Mouse (Mus musculus) olfactory bulb, adult 2 months (tissue): ENCODE measurements around the gene Arpc1a.

Source experiments
- CTCF ChIP-seq: fragments of 200-500 bp; IDR thresholded peaks from 2 replicates; pipeline ENCODE4 v1.5.1; 2012; ENCODE audit warnings: low read depth, mild to moderate bottlenecking, low read length, moderate library complexity; ENCODE audit not compliant: insufficient read depth
- POLR2A ChIP-seq: fragments of 200-500 bp; IDR thresholded peaks from 2 replicates; pipeline ENCODE4 v1.6.1; 2012; ENCODE audit warnings: mild to moderate bottlenecking, low read depth, low read length, moderate library complexity; ENCODE audit not compliant: insufficient read depth

DNA sequence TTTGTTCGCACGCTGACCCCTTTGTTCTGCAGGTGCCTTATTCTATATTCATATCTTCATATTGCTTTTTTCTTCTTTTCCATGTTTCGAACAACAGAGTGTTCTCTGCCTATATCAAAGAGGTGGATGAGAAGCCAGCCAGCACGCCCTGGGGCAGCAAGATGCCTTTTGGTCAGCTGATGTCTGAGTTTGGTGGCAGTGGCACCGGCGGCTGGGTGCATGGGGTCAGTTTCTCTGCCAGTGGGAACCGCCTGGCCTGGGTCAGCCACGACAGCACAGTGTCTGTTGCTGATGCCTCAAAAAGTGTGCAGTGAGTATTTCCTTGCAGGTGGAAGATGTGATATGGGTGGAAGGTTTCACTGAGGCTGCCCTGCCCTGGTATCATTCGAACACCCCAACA, 17.3 kb downstream of the Arpc1a start:
- TF ChIP-seq CTCF (no peak), POLR2A (no peak)
